Mouse (Mus musculus) kidney, embryonic 16.5 days (tissue): ENCODE measurements around the gene Ppm1k. TPM values are rescaled to one million over a fixed set of nuclear protein-coding genes. Genes with fewer than 3 reads are reported as not detected.

Experiments
- ATAC-seq: fragments of 200-750 bp; cut with Nextera tagmentation; 2 replicates; pipeline ENCODE4 v1.8.0; 2017; ENCODE audit warnings: moderate TSS enrichment; ENCODE audit not compliant: low FRiP score, low TSS enrichment
- H3K27ac ChIP-seq: fragments of 300-500 bp; sonication (generic); 2 replicates; pipeline ENCODE4 v1.5.1; 2014; ENCODE audit warnings: low read length
- H3K27me3 ChIP-seq: fragments of 300-500 bp; sonication (generic); 2 replicates; pipeline ENCODE4 v1.6.1; 2014; ENCODE audit warnings: low read length, control low read depth, mixed read lengths; ENCODE audit not compliant: insufficient read depth
- H3K36me3 ChIP-seq: fragments of 300-500 bp; sonication (generic); 2 replicates; pipeline ENCODE4 v1.6.1; 2014; ENCODE audit warnings: low read length, control low read depth, mixed read lengths; ENCODE audit not compliant: insufficient read depth
- H3K4me1 ChIP-seq: fragments of 300-500 bp; sonication (generic); 2 replicates; pipeline ENCODE4 v1.6.1; 2014; ENCODE audit warnings: low read length, control low read depth, mixed read lengths; ENCODE audit not compliant: insufficient read depth
- H3K4me2 ChIP-seq: fragments of 300-500 bp; sonication (generic); replicated peaks from 2 replicates; pipeline ENCODE4 v1.6.1; 2014; ENCODE audit warnings: low read depth, low read length
- H3K4me3 ChIP-seq: fragments of 300-500 bp; sonication (generic); 2 replicates; pipeline ENCODE4 v1.5.1; 2014; ENCODE audit warnings: mild to moderate bottlenecking, low read length
- H3K9ac ChIP-seq: fragments of 300-500 bp; sonication (generic); replicated peaks from 2 replicates; pipeline ENCODE4 v1.6.1; 2014; ENCODE audit warnings: low read length
- H3K9me3 ChIP-seq: fragments of 300-500 bp; sonication (generic); 2 replicates; pipeline ENCODE4 v1.6.1; 2016; ENCODE audit warnings: low read length, control low read depth
- WGBS: fragments of 180-500 bp; shearing (Covaris S2); extraction: QIAGEN DNeasy Blood & Tissue Kit; methylation state at CpG from one replicate; pipeline ENCODE4 v1.1.7; 2014; 5-methylcytosine and 5-hydroxymethylcytosine counted together
- polyA plus RNA-seq: library from polyadenylated mRNA; unstranded; fragments of >200 nt; fragmentation: Nextera tagmentation; extraction: Ambion mirVana; gene quantifications from 2 replicates; pipeline ENCODE4 v1.2.1, GENCODE M21; 2015

Ppm1k gene
- polyA plus RNA-seq, 1 experiment from 2014 or later: 3.8 TPM

DNA sequence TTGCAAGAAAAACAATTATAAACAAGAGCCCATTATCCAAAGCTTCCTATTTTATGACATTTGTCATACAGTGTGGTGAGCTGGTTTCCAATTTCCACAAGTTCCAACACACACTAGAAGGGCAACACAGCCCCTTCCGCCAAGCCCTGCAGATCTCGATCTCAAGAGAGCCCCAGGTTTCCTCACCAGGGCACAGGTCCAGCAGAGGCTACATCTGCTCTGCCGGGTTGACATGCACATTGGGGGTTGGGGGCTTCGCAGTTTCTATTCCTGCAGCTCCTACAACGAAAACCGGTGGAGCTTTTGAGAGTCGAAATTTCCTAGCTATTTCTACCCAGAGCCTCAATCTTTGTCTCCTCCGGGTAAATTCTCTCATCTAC lies 1.0 kb downstream of the Ppm1k start:
- Histone ChIP-seq H3K9ac (peak overlapping the region; percentile 87), H3K9me3 (no peaks in the 10 kb centered on the region), H3K27ac (peak overlapping the region; percentile 83), H3K27me3 (no peaks in the 10 kb centered on the region), H3K4me2 (peak overlapping the region; percentile 85), H3K4me3 (peak overlapping the region; percentile 84), H3K4me1 (peaks cover 16% of the 10 kb centered on the region), H3K36me3 (no peaks in the 10 kb centered on the region)
- WGBS: 3% methylated on average over 8 of the region's 8 CpGs
- no peak for ATAC-seq

DNA sequence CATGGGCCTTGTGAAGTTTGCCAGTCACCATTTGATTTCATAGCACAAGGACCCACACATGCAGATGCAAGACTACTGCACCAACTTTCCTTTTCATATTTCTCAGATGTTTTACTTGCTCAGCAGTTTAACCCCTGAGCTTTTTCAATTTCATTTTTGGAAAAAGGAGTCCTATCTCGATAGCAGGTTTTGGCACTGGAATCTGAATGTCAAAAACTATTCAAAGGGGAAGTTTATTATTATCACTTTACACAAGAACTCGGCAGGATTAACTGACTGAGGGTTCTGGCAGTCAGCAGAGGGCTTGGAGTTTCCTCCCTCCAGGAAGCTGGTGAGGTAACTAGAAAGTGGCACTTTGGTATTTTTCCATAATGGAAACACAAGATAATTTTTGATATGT lies 1.9 kb downstream of the Ppm1k start:
- H3K9me3 ChIP-seq: no peaks in the 10 kb centered on the region
- peak overlapping the region; percentile 85; the same call in 1 of the 2 replicates for H3K4me2 ChIP-seq
- peak overlapping the region; percentile 84; the same call in 1 of the 2 replicates for H3K4me3 ChIP-seq
- 64% methylated on average over 2 of the region's 2 CpGs for WGBS
- H3K4me1 ChIP-seq: peaks cover 16% of the 10 kb centered on the region
- no peak for ATAC-seq
- H3K27me3 ChIP-seq: no peaks in the 10 kb centered on the region
- no peaks in the 10 kb centered on the region for H3K36me3 ChIP-seq
- no peak overlapping the region for H3K27ac ChIP-seq
- H3K9ac ChIP-seq: no peak overlapping the region

DNA sequence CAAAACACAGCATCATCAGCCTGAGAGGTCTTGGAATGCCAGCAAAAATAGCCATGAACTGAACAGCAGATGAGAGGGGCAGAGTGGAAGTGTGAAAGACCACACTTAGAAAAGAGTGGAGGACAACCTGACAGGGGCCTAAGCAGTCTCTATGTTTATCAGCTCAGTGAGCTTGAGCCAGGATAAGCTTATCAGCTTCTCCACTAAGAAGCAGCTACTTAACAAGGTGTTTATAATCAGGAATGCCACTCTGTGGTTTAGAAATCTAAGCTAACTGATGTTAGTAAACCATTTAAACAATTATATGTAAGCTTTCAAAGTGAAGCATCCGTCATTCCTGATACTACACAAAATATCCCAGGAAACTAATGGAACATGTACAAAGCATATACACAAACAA lies 3.2 kb downstream of the Ppm1k start:
- Histone ChIP-seq H3K4me3 (no peak overlapping the region), H3K27me3 (no peaks in the 10 kb centered on the region), H3K4me1 (peaks cover 16% of the 10 kb centered on the region), H3K36me3 (no peaks in the 10 kb centered on the region), H3K9me3 (no peaks in the 10 kb centered on the region), H3K9ac (no peak overlapping the region), H3K27ac (no peak overlapping the region), H3K4me2 (no peak overlapping the region)
- no peak for ATAC-seq
- 96% methylated on average over 1 of the region's 1 CpGs for WGBS

DNA sequence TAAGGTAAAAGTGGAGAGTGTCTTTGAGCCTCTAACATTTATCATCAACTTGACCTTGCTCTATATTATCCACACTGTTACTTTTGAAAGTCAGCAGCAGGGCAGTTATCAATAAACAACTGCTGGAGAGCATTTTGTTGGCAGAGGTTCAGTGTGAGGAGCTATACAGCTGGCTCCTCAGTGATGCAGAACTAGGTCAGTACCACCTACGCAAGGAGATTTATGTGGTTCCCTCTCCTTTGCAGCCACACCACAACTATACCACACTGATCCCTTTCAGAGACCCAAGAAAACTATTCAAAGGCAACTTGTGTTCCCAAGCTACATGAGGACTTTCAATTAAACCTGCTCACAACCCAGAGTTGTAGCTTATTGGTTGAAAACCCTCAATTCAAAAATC lies 3.8 kb downstream of the Ppm1k start:
- H3K36me3 ChIP-seq: no peaks in the 10 kb centered on the region
- H3K9me3 ChIP-seq: no peaks in the 10 kb centered on the region
- no peak for ATAC-seq
- H3K4me1 ChIP-seq: peaks cover 16% of the 10 kb centered on the region
- WGBS: 58% methylated on average over 1 of the region's 1 CpGs
- H3K9ac ChIP-seq: no peak overlapping the region
- no peak overlapping the region for H3K4me3 ChIP-seq
- no peaks in the 10 kb centered on the region for H3K27me3 ChIP-seq
- no peak overlapping the region for H3K27ac ChIP-seq
- H3K4me2 ChIP-seq: no peak overlapping the region

DNA sequence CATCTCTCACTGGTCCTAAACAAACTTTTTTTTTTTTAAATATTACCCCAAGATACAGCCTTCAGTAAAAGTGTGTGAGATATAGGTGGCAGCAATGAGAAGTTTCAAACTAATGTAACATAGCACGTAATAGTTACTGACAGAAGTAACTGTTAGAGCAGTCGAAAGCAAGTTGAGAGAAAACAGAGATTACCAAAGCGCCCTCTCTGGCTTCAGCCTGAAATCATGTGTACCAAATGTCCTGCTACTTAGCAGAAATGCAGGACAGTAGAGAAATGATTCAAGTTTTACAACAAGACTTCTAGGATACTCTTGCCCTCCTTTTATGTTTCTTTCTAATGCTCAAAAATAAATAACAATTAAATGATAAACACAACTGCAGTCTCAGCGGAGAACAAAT lies 4.3 kb downstream of the Ppm1k start:
- Histone ChIP-seq H3K9me3 (no peaks in the 10 kb centered on the region), H3K4me3 (no peak overlapping the region), H3K27ac (no peak overlapping the region), H3K27me3 (no peaks in the 10 kb centered on the region), H3K4me2 (no peak overlapping the region), H3K9ac (no peak overlapping the region), H3K36me3 (no peaks in the 10 kb centered on the region), H3K4me1 (peaks cover 16% of the 10 kb centered on the region)
- ATAC-seq: no peak
- 66% methylated on average over 4 of the region's 4 CpGs for WGBS

DNA sequence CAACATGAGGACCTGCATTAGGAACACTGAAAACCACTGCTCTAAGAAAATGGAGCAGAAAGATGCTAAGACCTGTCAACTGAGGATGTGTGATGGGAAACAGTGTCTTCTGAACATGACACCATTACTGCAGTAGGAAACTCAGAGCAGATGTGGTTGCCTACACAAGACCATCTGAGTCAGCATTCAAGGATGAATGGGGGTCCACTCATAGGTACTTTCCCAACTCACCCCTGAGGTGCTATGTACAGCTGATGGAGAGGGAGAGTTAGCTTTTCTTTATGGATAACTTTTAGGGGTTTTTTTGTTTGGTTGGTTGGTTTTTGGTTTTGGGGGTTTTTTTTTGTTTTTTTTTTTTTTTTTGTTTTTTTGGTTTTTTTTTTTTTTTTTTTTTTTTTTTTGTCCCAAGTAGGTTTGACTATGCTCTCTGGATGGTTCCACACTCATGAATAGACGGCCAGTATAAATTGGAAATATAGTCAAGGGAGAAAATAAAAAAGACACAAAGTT lies 5.9 kb downstream of the Ppm1k start:
- no peaks in the 10 kb centered on the region for H3K27me3 ChIP-seq
- WGBS: 97% methylated on average over 1 of the region's 1 CpGs
- H3K27ac ChIP-seq: no peak overlapping the region
- H3K36me3 ChIP-seq: no peaks in the 10 kb centered on the region
- H3K4me1 ChIP-seq: peaks cover 16% of the 10 kb centered on the region
- no peak for ATAC-seq
- no peak overlapping the region for H3K4me2 ChIP-seq
- H3K9me3 ChIP-seq: no peaks in the 10 kb centered on the region
- no peak overlapping the region for H3K4me3 ChIP-seq
- no peak overlapping the region for H3K9ac ChIP-seq

DNA sequence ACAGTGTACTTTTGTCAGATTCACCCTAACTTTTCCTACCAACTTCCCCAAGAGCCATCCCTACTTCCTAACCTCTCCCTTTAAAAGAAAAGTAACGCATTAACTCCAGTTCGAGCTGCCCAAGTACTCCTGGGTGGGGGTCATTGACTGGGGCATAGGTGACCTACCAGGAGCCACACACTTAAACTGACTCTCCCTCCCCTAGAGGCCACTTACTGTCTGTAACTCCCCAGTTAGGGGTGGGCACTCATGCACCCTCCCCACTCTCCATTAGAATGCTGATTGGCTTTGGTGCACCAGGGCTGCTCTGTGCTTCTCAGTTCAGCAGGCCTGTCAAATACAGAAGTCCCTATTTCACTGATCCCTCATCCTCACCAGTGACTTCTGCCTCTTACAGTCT lies 8.3 kb downstream of the Ppm1k start:
- 90% methylated on average over 2 of the region's 2 CpGs for WGBS

DNA sequence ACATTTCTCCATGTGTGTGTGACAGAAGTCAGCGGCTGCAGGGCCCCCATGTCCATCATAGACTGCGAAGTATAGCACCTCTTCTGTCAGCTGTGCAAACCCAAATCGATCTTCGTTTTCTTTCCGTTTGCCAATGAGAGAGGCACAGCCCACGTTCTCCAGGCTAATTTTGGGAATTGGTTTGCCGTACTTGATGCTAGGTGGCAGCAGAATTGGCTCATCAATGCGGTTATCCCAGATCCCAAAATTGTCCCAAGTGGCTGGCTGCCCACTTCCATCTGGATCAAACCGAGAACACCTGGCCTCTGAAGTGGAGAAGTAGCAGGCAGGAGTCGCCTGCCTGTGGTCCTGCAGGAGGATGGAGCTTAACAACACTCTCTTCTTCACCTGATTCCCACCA lies 10.5 kb downstream of the Ppm1k start:
- Histone ChIP-seq H3K4me3 (no peak overlapping the region), H3K27me3 (no peaks in the 10 kb centered on the region), H3K4me2 (no peak overlapping the region), H3K9me3 (no peaks in the 10 kb centered on the region), H3K27ac (no peak overlapping the region), H3K36me3 (peaks cover 5% of the 10 kb centered on the region; the same call in 1 of the 2 replicates), H3K4me1 (no peaks in the 10 kb centered on the region), H3K9ac (no peak overlapping the region)
- 89% methylated on average over 10 of the region's 10 CpGs for WGBS
- no peak for ATAC-seq

More for the DNA sequence above, 8.3 kb downstream of the Ppm1k start:
- 0 out of 2 replicates have a peak, but pooled peaks cover 4% of the 10 kb centered on the region for H3K4me1 ChIP-seq
- no peak overlapping the region for H3K4me3 ChIP-seq
- no peak overlapping the region for H3K9ac ChIP-seq
- ATAC-seq: peak; percentile 51; the same call in 1 of the 2 replicates
- H3K27ac ChIP-seq: no peak overlapping the region
- H3K9me3 ChIP-seq: no peaks in the 10 kb centered on the region
- H3K4me2 ChIP-seq: no peak overlapping the region
- H3K36me3 ChIP-seq: peaks cover 5% of the 10 kb centered on the region; the same call in 1 of the 2 replicates
- no peaks in the 10 kb centered on the region for H3K27me3 ChIP-seq

DNA sequence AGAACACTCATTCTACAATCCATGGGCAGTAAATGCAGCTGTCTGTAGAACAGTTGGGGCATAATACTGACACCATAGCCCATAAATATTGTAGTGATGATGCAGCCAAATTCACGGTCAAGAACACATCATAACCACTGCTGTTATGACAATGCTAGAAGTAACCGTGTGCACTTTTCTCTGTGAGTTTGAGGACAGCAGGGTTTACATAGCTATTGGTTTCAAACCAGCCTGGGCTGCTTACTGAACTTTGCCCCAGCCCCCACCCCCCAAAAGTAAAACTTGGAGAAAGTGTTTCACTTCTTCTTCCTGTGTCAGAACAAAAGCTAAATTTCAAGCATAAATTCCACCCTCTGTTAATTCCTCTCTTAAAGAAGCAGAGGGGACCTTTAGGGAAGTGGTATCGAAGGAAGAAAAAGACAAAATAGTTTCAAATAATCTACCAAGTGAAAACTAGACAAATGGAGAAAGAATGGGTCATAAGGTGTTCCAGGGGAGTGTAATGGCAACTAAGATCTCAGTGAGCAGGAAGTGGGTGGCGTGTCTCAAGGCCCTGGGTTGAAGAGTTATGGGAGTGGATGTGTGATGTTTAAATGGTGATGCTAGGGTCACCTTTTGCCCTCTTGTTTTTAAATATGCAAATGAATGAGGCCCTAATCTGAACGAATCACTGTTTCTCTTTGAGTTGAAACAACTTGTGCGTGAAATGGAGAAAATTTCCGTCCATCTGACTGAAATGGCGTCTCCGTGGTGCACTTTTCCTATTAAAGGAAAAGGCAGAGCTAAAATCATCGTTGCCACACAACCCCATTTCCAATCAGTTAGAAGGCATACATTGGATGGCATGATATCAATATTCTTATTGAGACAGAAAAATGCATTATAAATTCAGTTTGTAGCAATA lies 14.3 kb downstream of the Ppm1k start:
- Histone ChIP-seq H3K4me2 (no peak overlapping the region), H3K36me3 (peaks cover 5% of the 10 kb centered on the region; the same call in 1 of the 2 replicates), H3K27ac (no peak overlapping the region), H3K9ac (no peak overlapping the region), H3K9me3 (no peaks in the 10 kb centered on the region), H3K27me3 (no peaks in the 10 kb centered on the region), H3K4me3 (no peak overlapping the region), H3K4me1 (no peaks in the 10 kb centered on the region)
- 85% methylated on average over 10 of the region's 10 CpGs for WGBS
- no peak for ATAC-seq

DNA sequence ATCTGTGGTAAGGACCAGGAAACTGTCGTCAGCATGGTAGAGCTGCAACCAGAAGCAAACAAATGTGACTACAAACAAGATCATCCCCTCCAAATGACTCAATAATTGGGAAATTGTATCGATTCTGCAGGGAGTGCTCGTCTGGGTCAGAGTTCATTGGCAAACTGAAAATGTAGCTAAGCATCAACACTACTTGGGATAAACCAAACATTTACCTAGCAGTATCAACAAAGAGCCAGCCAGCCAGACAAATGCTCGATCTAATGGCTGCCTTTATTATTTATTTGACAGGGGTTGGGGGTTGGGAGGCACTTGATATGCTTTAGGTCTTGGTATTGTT lies 21.3 kb downstream of the Ppm1k start:
- H3K4me1 ChIP-seq: no peaks in the 10 kb centered on the region
- no peak overlapping the region for H3K4me2 ChIP-seq
- H3K4me3 ChIP-seq: no peak overlapping the region
- no peak for ATAC-seq
- H3K27ac ChIP-seq: no peak overlapping the region
- WGBS: 52% methylated on average over 4 of the region's 4 CpGs
- peaks cover 21% of the 10 kb centered on the region; the same call in 1 of the 2 replicates for H3K36me3 ChIP-seq
- no peak overlapping the region for H3K9ac ChIP-seq
- H3K27me3 ChIP-seq: no peaks in the 10 kb centered on the region
- no peaks in the 10 kb centered on the region for H3K9me3 ChIP-seq
